Mouse (Mus musculus) lung, postnatal 0 days (tissue): ENCODE data around the gene Zfp354a. TPM values are rescaled to one million over a fixed set of nuclear protein-coding genes. Genes with fewer than 3 reads are reported as not detected.
"Not testable (repeated sequence)": the region's sequence is repeated elsewhere in the genome, so short reads cannot be mapped to it uniquely, and the experiment has no call there.

Experiments
- ATAC-seq: fragments of 200-750 bp; cut with Nextera tagmentation; 2 replicates; pipeline ENCODE4 v1.8.0; 2017; ENCODE audit warnings: moderate library complexity
- DNase-seq: peaks from one replicate; pipeline ENCODE4 v3.0.0-alpha.2; 2016; ENCODE audit warnings: low spot score
- H3K27ac ChIP-seq: fragments of 300-500 bp; sonication (generic); 2 replicates; pipeline ENCODE4 v1.5.1; 2014; ENCODE audit warnings: antibody characterized with exemption, mild to moderate bottlenecking, low read length, mixed read lengths
- H3K27me3 ChIP-seq: fragments of 300-500 bp; sonication (generic); replicated peaks from 2 replicates; pipeline ENCODE4 v1.6.1; 2014; ENCODE audit warnings: low read length, mixed read lengths; ENCODE audit not compliant: insufficient read depth
- H3K36me3 ChIP-seq: fragments of 300-500 bp; sonication (generic); 2 replicates; pipeline ENCODE4 v1.6.1; 2014; ENCODE audit warnings: low read length, mixed read lengths; ENCODE audit not compliant: insufficient read depth
- H3K4me1 ChIP-seq: fragments of 300-500 bp; sonication (generic); 2 replicates; pipeline ENCODE4 v1.6.1; 2014; ENCODE audit warnings: antibody characterized with exemption, low read depth, low read length, mixed read lengths; ENCODE audit not compliant: insufficient read depth
- H3K4me2 ChIP-seq: fragments of 300-500 bp; sonication (generic); replicated peaks from 2 replicates; pipeline ENCODE4 v1.6.1; 2014; ENCODE audit warnings: low read depth, mild to moderate bottlenecking, low read length, moderate library complexity, mixed read lengths
- H3K4me3 ChIP-seq: fragments of 300-500 bp; sonication (generic); 2 replicates; pipeline ENCODE4 v1.5.1; 2014; ENCODE audit warnings: low read depth, low read length
- H3K9ac ChIP-seq: fragments of 300-500 bp; sonication (generic); replicated peaks from 2 replicates; pipeline ENCODE4 v1.6.1; 2014; ENCODE audit warnings: low read depth, mild to moderate bottlenecking
- H3K9me3 ChIP-seq: fragments of 300-500 bp; sonication (generic); 2 replicates; pipeline ENCODE4 v1.6.1; 2016; ENCODE audit warnings: low read length, mixed read lengths
- CTCF ChIP-seq: IDR thresholded peaks from 2 replicates; pipeline ENCODE4 v1.5.1; 2016; ENCODE audit warnings: antibody characterized with exemption, mild to moderate bottlenecking
- EP300 ChIP-seq: IDR thresholded peaks from 2 replicates; pipeline ENCODE4 v1.6.1; 2016; ENCODE audit warnings: antibody characterized with exemption, mild to moderate bottlenecking, control low read depth
- WGBS: fragments of 180-500 bp; shearing (Covaris S2); extraction: QIAGEN DNeasy Blood & Tissue Kit; methylation state at CpG from one replicate; pipeline ENCODE4 v1.1.7; 2014; 5-methylcytosine and 5-hydroxymethylcytosine counted together
- polyA plus RNA-seq: library from polyadenylated mRNA; unstranded; fragments of >200 nt; fragmentation: Nextera tagmentation; extraction: Ambion mirVana; gene quantifications from 2 replicates; pipeline ENCODE4 v1.2.1, GENCODE M21; 2015

Zfp354a gene
- polyA plus RNA-seq, 1 experiment from 2014 or later = 5.9 TPM

GRCm38 (mm10) chr11:51032851-51033250 is 26.2 kb upstream of the Zfp354a start:
- peak; percentile 87 for TF ChIP-seq CTCF
- TF ChIP-seq EP300 = no peak
- WGBS = 20% methylated on average over 1 of the region's 1 CpGs
- DNase-seq = peak; percentile 30

GRCm38 (mm10) chr11:51034141-51034540 is 24.9 kb upstream of the Zfp354a start:
- not testable (repeated sequence) for H3K4me1 ChIP-seq

More at GRCm38 (mm10) chr11:51032851-51033250, 26.2 kb upstream of the Zfp354a start:
- Histone ChIP-seq H3K9me3 (no peaks in the 10 kb centered on the region), H3K4me3 (no peak overlapping the region), H3K4me1 (no peaks in the 10 kb centered on the region), H3K4me2 (no peak overlapping the region), H3K9ac (no peak overlapping the region), H3K27ac (no peak overlapping the region), H3K36me3 (no peaks in the 10 kb centered on the region), H3K27me3 (no peaks in the 10 kb centered on the region)
- no peak for ATAC-seq

GRCm38 (mm10) chr11:51035951-51036350 is 23.1 kb upstream of the Zfp354a start:
- Histone ChIP-seq H3K27me3 (no peaks in the 10 kb centered on the region), H3K27ac (no peak overlapping the region), H3K4me3 (no peak overlapping the region), H3K9me3 (no peaks in the 10 kb centered on the region), H3K36me3 (no peaks in the 10 kb centered on the region), H3K4me2 (no peak overlapping the region), H3K9ac (no peak overlapping the region), H3K4me1 (no peaks in the 10 kb centered on the region)
- TF ChIP-seq EP300 = no peak
- TF ChIP-seq CTCF = no peak
- WGBS = 57% methylated on average over 2 of the region's 2 CpGs
- DNase-seq (no peak), ATAC-seq (no peak)

More at GRCm38 (mm10) chr11:51034141-51034540, 24.9 kb upstream of the Zfp354a start:
- H3K36me3 ChIP-seq, H3K27me3 ChIP-seq, H3K4me3 ChIP-seq, H3K9me3 ChIP-seq, H3K9ac ChIP-seq, ATAC-seq, H3K27ac ChIP-seq, H3K4me2 ChIP-seq, DNase-seq: not testable (repeated sequence)

DNA sequence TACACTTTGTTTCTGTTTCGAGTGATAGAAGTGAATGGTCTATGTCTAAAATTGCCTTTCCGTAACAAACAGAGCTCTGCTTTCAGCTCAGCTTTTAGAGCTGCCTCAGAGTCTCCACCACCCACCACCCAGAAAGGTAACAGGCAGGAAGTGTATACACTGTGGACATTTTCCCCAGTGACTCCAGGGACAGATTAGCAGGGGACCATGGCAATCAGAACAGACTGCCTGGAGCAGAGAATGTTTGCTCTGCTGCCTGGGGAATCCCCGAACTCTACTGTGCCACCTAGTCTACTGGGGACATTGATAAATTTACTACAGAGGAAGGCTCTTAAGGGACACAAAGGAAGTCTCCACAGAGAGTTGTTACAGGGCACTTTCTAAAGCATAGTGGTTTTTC is 14.3 kb upstream of the Zfp354a start:
- H3K4me2 ChIP-seq, H3K27me3 ChIP-seq, H3K27ac ChIP-seq, H3K4me3 ChIP-seq, H3K9me3 ChIP-seq, H3K4me1 ChIP-seq, DNase-seq, H3K9ac ChIP-seq, ATAC-seq, H3K36me3 ChIP-seq: not testable (repeated sequence)
- 51% methylated on average over 3 of the region's 3 CpGs for WGBS

DNA sequence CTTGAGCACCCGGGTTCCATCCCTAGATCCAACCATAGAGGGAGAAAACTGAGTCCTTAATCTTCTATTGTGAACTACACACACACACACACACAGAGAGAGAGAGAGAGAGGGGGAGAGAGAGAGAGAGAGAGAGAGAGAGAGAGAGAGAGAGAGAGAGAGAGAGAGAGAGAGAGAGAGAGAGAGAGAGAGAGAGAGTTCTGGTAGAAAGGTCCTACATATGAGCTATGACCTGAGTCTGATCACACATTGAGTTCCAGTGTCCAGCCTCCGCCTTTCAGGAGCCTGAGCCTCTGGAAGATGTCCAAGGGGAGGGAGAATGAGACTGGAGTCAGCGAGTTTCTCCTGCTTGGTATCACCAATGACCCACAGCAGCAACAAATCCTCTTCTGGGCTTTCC is 11.2 kb upstream of the Zfp354a start, which contains the start of gene Olfr1375:
Gene Olfr1375, plus strand, starts transcription at position 301 of the 400 bp plus-strand sequence.
- H3K36me3 ChIP-seq, H3K9me3 ChIP-seq, H3K27me3 ChIP-seq, H3K4me2 ChIP-seq, H3K27ac ChIP-seq, ATAC-seq, H3K9ac ChIP-seq, DNase-seq, H3K4me3 ChIP-seq, H3K4me1 ChIP-seq: not testable (repeated sequence)
- 64% methylated on average over 3 of the region's 3 CpGs for WGBS

- H3K36me3 ChIP-seq = no peaks in the 10 kb centered on the region
- no peak overlapping the region for H3K4me3 ChIP-seq
- H3K9ac ChIP-seq = no peak overlapping the region
- H3K27ac ChIP-seq = no peak overlapping the region
- WGBS = 36% methylated on average over 2 of the region's 2 CpGs
- H3K4me1 ChIP-seq = no peaks in the 10 kb centered on the region
- H3K4me2 ChIP-seq = no peak overlapping the region
- DNase-seq (no peak), ATAC-seq (no peak)
- no peaks in the 10 kb centered on the region for H3K9me3 ChIP-seq
- no peaks in the 10 kb centered on the region for H3K27me3 ChIP-seq
- TF ChIP-seq CTCF (no peak), EP300 (no peak)
Observed at GRCm38 (mm10) chr11:51051678-51052077, 7.4 kb upstream of the Zfp354a start.

GRCm38 (mm10) chr11:51053230-51053629 is 5.8 kb upstream of the Zfp354a start:
- no peak overlapping the region for H3K9ac ChIP-seq
- ATAC-seq (no peak), DNase-seq (no peak)
- H3K27ac ChIP-seq = no peak overlapping the region
- no peak for TF ChIP-seq EP300
- peak; percentile 57 for TF ChIP-seq CTCF
- H3K4me2 ChIP-seq = no peak overlapping the region
- 38% methylated on average over 3 of the region's 3 CpGs for WGBS
- no peaks in the 10 kb centered on the region for H3K36me3 ChIP-seq
- H3K4me3 ChIP-seq = no peak overlapping the region
- H3K4me1 ChIP-seq = no peaks in the 10 kb centered on the region
- no peaks in the 10 kb centered on the region for H3K9me3 ChIP-seq
- no peaks in the 10 kb centered on the region for H3K27me3 ChIP-seq
